Mouse (Mus musculus) left cerebral cortex, postnatal 14 days (tissue): ENCODE results near the gene Dph1. TPM values are rescaled to one million over a fixed set of nuclear protein-coding genes. Genes with fewer than 3 reads are reported as not detected.

Experiments used
- DNase-seq, 2 experiments: peaks; one replicate each; pipeline ENCODE4 v3.0.0; 2021 to 2022; ENCODE audit warnings: low spot score in 2 of 2, mixed read lengths in 1 of 2
- intact Hi-C: fragments of 180-260 bp; cut with DNase I; formaldehyde crosslinking; loops from one replicate; pipeline ENCODE4 v1.15.1; 2025
- microRNA-seq, 2 experiments: library from miRNA; unstranded; fragments of <30 nt; microRNA quantifications; one replicate each; pipeline ENCODE4 v1.2.0; 2022
- total RNA-seq, 2 experiments: library from RNA; stranded (reverse); gene quantifications; 2 replicates each; pipeline ENCODE4 v1.2.3; 2021

Gene Dph1
- total RNA-seq, 2 experiments from 2014 or later: 22.0 to 23.7 TPM

GRCm38 (mm10) chr11:75147106-75147845 lies 43.8 kb downstream of the Dph1 start:
- intact Hi-C loops: no loop called here

GRCm38 (mm10) chr11:75145841-75146240 lies 45.2 kb downstream of the Dph1 start:
- no peak for DNase-seq
- intact Hi-C loops: no loop called here

More at GRCm38 (mm10) chr11:75147106-75147845, 43.8 kb downstream of the Dph1 start:
- DNase-seq: no peak

GRCm38 (mm10) chr11:75142749-75143148 lies 48.3 kb downstream of the Dph1 start:
- no peak for DNase-seq
- intact Hi-C loops: no loop called here

- DNase-seq: no peak
- intact Hi-C loops: no loop called here
Observed at GRCm38 (mm10) chr11:75141913-75142312, 49.1 kb downstream of the Dph1 start.

- intact Hi-C loops: no loop called here
- DNase-seq: no peak
Observed at GRCm38 (mm10) chr11:75141038-75141437, 50.0 kb downstream of the Dph1 start.

- DNase-seq: no peak
- intact Hi-C loops: no loop called here
Observed at GRCm38 (mm10) chr11:75140431-75140830, 50.6 kb downstream of the Dph1 start.

GRCm38 (mm10) chr11:75139122-75139963 lies 51.7 kb downstream of the Dph1 start:
- intact Hi-C loops: no loop called here
- DNase-seq: no peak

- intact Hi-C loops: no loop called here
- DNase-seq: peak in 1 of 2 experiments; percentile 45
Observed at GRCm38 (mm10) chr11:75136666-75137398, 54.2 kb downstream of the Dph1 start.

- intact Hi-C loops: no loop called here
- no peak for DNase-seq
Observed at GRCm38 (mm10) chr11:75135358-75135757, 55.7 kb downstream of the Dph1 start.

GRCm38 (mm10) chr11:75134485-75135068 lies 56.5 kb downstream of the Dph1 start:
- intact Hi-C loops: no loop called here

GRCm38 (mm10) chr11:75133951-75134350 lies 57.1 kb downstream of the Dph1 start:
- no peak for DNase-seq
- intact Hi-C loops: no loop called here

More at GRCm38 (mm10) chr11:75134485-75135068, 56.5 kb downstream of the Dph1 start:
- no peak for DNase-seq

- intact Hi-C loops: no loop called here
- DNase-seq: no peak
Observed at GRCm38 (mm10) chr11:75133391-75133790, 57.6 kb downstream of the Dph1 start.

GRCm38 (mm10) chr11:75132278-75132677 lies 58.8 kb downstream of the Dph1 start:
- DNase-seq: peak; percentile 49 to 56
- intact Hi-C loops: no loop called here

GRCm38 (mm10) chr11:75131300-75131699 lies 59.7 kb downstream of the Dph1 start:
- intact Hi-C loops: no loop called here

GRCm38 (mm10) chr11:75129481-75129880 lies 61.6 kb downstream of the Dph1 start:
- intact Hi-C loops: no loop called here
- DNase-seq: no peak

More at GRCm38 (mm10) chr11:75131300-75131699, 59.7 kb downstream of the Dph1 start:
- no peak for DNase-seq

Small RNA genes lying within 50 kb of the gene (microRNA-seq; reads per million reads assigned to microRNA genes)
- gene Mir132: 9,102 to 13,265 reads per million in 2 experiments
- 593 to 720 reads per million in 2 experiments for gene Mir212

Other genes with a start within 250 kb of the Dph1 start
- 1 to 10 TPM; 5.0 to 5.2 TPM for gene Hic1, start 21.7 kb downstream of the Dph1 start, total RNA-seq
- gene Ovca2, start 12.4 kb downstream of the Dph1 start, total RNA-seq: 10 to 100 TPM; 10.0 to 10.2 TPM
- 10 to 100 TPM; 59.5 to 65.9 TPM for gene Rtn4rl1, start 2.5 kb upstream of the Dph1 start, total RNA-seq
- gene Rpa1, start 157.1 kb upstream of the Dph1 start, total RNA-seq: 10 to 100 TPM; 43.8 to 47.9 TPM
- 10 to 100 TPM; 10.6 to 11.6 TPM for gene Smyd4, start 157.2 kb upstream of the Dph1 start, total RNA-seq
- 10 to 100 TPM; 16.4 to 17.5 TPM for gene Serpinf1, start 231.5 kb upstream of the Dph1 start, total RNA-seq
- gene Serpinf2, start 248.3 kb upstream of the Dph1 start, total RNA-seq: not detected